Mouse (Mus musculus) hindbrain, embryonic 10.5 days (tissue): ENCODE measurements around the gene Cald1. TPM values are rescaled to one million over a fixed set of nuclear protein-coding genes. Genes with fewer than 3 reads are reported as not detected.
A peak's percentile ranks its signal among the peaks of the same experiment; 100 is the strongest.

Source experiments
- DNase-seq: peaks from one replicate; pipeline ENCODE4 v3.0.0-alpha.2; 2017; ENCODE audit warnings: low spot score
- H3K27ac ChIP-seq: fragments of 300-500 bp; sonication (generic); 2 replicates; pipeline ENCODE4 v1.5.1; 2016; ENCODE audit warnings: mild to moderate bottlenecking, moderate library complexity
- H3K27me3 ChIP-seq: fragments of 300-500 bp; sonication (generic); 2 replicates; pipeline ENCODE4 v1.6.1; 2016; ENCODE audit warnings: mild to moderate bottlenecking; ENCODE audit not compliant: poor library complexity, insufficient read depth, severe bottlenecking
- H3K36me3 ChIP-seq: fragments of 300-500 bp; sonication (generic); 2 replicates; pipeline ENCODE4 v1.6.1; 2016; ENCODE audit warnings: mild to moderate bottlenecking, moderate library complexity
- H3K4me1 ChIP-seq: fragments of 300-500 bp; sonication (generic); replicated peaks from 2 replicates; pipeline ENCODE4 v1.6.1; 2016; ENCODE audit warnings: mild to moderate bottlenecking
- H3K4me3 ChIP-seq: fragments of 300-500 bp; sonication (generic); 2 replicates; pipeline ENCODE4 v1.5.1; 2016; ENCODE audit warnings: mild to moderate bottlenecking, moderate library complexity
- H3K9me3 ChIP-seq: fragments of 300-500 bp; sonication (generic); 2 replicates; pipeline ENCODE4 v1.6.1; 2016; ENCODE audit warnings: mild to moderate bottlenecking, moderate library complexity
- WGBS: fragments of 180-500 bp; shearing (Covaris S2); methylation state at CpG from one replicate; pipeline ENCODE4 v1.1.7; 2016; 5-methylcytosine and 5-hydroxymethylcytosine counted together
- polyA plus RNA-seq: library from polyadenylated mRNA; unstranded; fragments of >200 nt; fragmentation: Nextera tagmentation; extraction: Ambion mirVana; gene quantifications from 2 replicates; pipeline ENCODE4 v1.2.1, GENCODE M21; 2016

The Cald1 gene
- polyA plus RNA-seq, 1 experiment from 2014 or later = 117 TPM

- Histone ChIP-seq H3K27ac (no peak overlapping the region), H3K27me3 (no peaks in the 10 kb centered on the region), H3K4me3 (no peak overlapping the region), H3K4me1 (peaks cover 33% of the 10 kb centered on the region), H3K36me3 (no peaks in the 10 kb centered on the region), H3K9me3 (no peaks in the 10 kb centered on the region)
- no peak for DNase-seq
- 80% methylated on average over 9 of the region's 9 CpGs for WGBS
Observed at GRCm38 (mm10) chr6:34731529-34731928, 133.2 kb downstream of the Cald1 start.

DNA sequence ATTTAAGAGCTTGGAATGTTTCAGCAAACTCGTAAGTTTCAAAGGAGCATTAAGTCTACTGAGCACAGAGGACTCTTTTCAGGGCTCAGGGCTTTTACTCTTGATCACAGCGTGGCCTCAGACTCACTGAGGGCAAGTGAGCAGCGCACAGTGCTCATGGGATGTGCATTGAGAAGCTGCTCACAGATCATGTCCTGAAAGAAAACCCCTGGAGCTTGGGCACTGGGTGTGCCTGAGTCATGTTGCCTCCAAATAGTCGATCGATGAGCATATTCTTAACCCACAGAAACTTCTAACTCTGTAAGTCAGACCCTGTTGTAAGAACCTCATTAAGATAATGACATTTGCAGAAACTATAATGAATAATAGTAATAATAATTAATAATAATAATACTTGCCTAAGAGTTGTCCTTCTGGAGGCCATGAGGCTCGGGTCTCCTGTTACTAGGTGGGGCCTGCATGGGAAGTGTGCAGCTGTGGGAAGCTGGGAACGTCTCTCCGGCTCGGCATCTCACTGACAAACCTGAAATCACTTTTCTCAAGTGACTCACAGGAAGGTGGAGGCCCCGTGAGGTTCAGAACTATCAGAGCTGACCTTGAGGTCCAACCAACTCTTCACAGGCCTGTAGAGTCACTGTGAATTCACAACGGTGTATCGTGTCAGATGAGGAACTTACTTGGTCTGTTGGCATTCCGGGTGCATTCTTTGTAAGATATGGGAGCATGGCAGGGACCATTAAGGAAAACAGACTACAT is 136.8 kb downstream of the Cald1 start:
- no peaks in the 10 kb centered on the region for H3K27me3 ChIP-seq
- no peak overlapping the region for H3K4me3 ChIP-seq
- no peak for DNase-seq
- WGBS = 85% methylated on average over 13 of the region's 13 CpGs
- no peaks in the 10 kb centered on the region for H3K9me3 ChIP-seq
- H3K27ac ChIP-seq = no peak overlapping the region
- peaks cover 17% of the 10 kb centered on the region; the same call in 1 of the 2 replicates for H3K4me1 ChIP-seq
- H3K36me3 ChIP-seq = no peaks in the 10 kb centered on the region

DNA sequence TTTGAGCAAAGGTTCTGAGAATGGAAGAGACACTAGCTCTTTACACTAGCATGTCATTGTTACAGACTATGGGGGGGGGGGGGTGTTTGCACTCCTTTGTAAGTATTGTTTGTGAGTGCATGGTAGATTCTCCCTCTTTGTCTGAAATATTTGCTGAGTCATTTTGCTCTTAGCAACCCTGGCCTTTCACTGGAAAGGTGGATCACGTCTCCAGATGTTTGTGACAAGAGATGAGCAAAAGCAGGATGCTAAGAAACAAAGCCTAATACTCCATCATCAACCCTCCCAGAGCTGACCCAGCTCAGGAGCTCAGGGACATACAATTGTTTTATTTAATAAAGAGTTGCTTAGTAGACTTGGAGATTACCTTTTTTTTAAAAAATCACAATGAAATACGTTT is 138.6 kb downstream of the Cald1 start:
- no peaks in the 10 kb centered on the region for H3K9me3 ChIP-seq
- no peak overlapping the region for H3K4me3 ChIP-seq
- 0 out of 2 replicates have a peak, but pooled peaks cover 3% of the 10 kb centered on the region for H3K4me1 ChIP-seq
- H3K27ac ChIP-seq = no peak overlapping the region
- 64% methylated on average over 2 of the region's 2 CpGs for WGBS
- no peak for DNase-seq
- H3K36me3 ChIP-seq = 0 out of 2 replicates have a peak, but pooled peaks cover 5% of the 10 kb centered on the region
- H3K27me3 ChIP-seq = no peaks in the 10 kb centered on the region

DNA sequence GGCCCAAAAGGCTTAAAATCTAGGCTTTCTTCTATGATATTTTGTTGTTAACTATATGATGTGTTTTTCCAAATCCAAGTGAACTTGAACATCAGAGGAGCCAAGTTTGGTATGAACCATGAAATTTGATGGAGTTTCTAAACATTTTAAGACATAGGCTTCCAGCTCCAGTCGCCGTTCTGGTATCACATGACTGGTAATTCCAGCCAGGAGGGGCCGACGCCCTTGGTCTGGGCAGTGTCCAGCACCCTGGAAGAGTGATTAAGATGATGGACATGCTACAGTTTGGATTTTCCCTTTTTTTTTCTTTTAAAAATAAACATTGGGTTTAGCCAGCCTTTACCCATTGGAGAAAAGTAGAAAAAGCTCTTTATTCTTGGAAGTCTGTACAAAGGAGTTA is 145.6 kb downstream of the Cald1 start:
- H3K27ac ChIP-seq = no peak overlapping the region
- DNase-seq = no peak
- no peaks in the 10 kb centered on the region for H3K9me3 ChIP-seq
- no peaks in the 10 kb centered on the region for H3K27me3 ChIP-seq
- no peak overlapping the region for H3K4me3 ChIP-seq
- no peaks in the 10 kb centered on the region for H3K4me1 ChIP-seq
- H3K36me3 ChIP-seq = peaks cover 54% of the 10 kb centered on the region
- 87% methylated on average over 4 of the region's 4 CpGs for WGBS

DNA sequence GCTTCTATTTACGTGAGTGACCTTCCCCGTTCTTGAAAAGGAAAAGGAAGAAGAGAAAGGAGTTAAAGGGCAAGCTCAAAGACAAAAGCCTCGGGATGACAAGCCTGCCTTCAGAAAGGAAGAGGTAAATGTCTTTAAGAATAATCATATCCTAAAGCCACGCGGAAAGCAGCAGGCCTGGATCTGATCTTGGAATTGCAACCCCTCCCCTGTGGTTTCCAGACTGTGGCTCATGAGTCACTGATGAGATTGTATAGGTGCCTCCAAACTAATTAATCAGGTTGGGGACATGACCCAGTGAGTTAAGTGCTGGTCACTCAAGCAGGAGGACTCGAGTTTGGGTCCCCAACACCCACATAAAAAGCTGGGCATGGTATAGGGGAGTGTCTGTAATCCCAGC is 149.5 kb downstream of the Cald1 start:
- no peaks in the 10 kb centered on the region for H3K27me3 ChIP-seq
- no peaks in the 10 kb centered on the region for H3K9me3 ChIP-seq
- H3K4me1 ChIP-seq = no peaks in the 10 kb centered on the region; the same call in 1 of the 2 replicates
- H3K4me3 ChIP-seq = no peak overlapping the region
- no peak overlapping the region for H3K27ac ChIP-seq
- no peak for DNase-seq
- 77% methylated on average over 6 of the region's 6 CpGs for WGBS
- peaks cover 51% of the 10 kb centered on the region for H3K36me3 ChIP-seq

DNA sequence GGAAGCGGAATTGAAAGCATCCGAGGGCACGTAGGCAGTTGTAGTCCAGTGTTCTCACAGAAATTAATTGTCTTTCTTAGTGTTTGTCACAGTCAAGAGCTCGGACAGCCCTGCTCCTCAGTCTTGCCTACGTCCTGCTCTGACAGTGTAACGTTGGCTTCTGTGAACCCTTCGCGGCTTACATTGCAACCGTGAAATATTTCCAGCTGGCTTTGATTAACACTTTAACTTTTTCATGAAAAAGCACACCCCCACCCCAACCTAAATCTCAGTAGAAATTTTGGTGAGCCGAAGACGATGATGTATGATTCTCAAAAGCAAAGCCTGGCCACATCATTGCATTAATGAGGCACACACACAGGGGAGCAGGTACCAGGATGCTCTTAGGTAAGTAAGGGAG is 150.3 kb downstream of the Cald1 start:
- H3K27ac ChIP-seq = no peak overlapping the region
- no peaks in the 10 kb centered on the region for H3K9me3 ChIP-seq
- no peak overlapping the region for H3K4me3 ChIP-seq
- peaks cover 47% of the 10 kb centered on the region for H3K36me3 ChIP-seq
- WGBS = 86% methylated on average over 11 of the region's 11 CpGs
- H3K27me3 ChIP-seq = no peaks in the 10 kb centered on the region
- no peak for DNase-seq
- no peaks in the 10 kb centered on the region; the same call in 1 of the 2 replicates for H3K4me1 ChIP-seq

DNA sequence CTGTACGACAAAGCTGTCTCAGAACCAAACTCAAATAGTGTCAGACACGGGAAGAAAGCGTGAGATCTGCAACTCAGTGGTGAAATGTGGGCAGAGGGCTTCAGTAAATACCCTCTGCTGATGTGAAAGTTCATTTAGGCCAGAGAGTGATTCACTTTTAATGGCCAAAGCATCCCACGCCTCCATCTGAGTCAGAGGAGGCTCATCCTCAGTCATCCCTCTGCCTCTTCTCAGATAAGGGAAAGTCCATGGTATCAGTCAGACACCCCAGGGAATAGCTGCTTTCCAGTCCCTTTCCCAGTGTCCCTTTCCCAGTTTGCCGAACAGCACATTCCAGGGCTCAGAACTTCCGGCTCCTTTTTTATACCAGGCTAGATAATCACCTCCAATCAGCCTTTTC is 151.2 kb downstream of the Cald1 start:
- H3K36me3 ChIP-seq = peaks cover 45% of the 10 kb centered on the region

DNA sequence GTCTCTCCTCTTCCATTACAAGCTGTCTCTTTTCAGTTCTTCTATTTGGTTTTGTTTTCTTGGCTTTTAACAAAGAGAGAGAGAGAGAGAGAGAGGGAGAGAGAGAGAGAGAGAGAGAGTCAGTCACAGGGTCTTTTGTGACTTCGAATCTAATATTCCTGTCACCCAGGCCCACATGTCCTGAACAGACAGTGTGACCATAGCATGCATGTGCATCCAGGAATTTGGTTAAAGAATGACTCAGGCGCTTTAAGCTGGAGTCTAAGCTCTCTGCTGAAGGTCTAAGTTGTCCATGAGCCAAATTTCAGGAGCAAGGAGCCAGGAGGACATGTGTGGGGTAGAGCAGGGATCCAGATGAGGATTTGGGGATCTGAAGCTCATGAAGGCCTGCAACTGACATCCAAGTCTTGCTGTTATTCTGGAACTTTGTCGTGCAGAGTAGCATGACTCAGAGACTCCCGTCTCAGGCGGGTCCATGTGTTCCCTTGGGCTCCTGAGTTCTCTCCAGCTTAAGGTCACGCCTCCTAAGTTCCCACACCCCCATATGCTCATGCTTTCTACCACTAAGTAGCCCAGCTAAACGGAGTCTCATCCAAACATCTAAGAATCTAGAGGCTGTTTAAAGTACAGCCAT is 152.3 kb downstream of the Cald1 start:
- no peak for DNase-seq
- Histone ChIP-seq H3K4me1 (no peaks in the 10 kb centered on the region; the same call in 1 of the 2 replicates), H3K36me3 (peaks cover 43% of the 10 kb centered on the region), H3K27ac (no peak overlapping the region), H3K4me3 (no peak overlapping the region), H3K27me3 (no peaks in the 10 kb centered on the region), H3K9me3 (no peaks in the 10 kb centered on the region)
- WGBS = 81% methylated on average over 7 of the region's 7 CpGs

More for the DNA sequence above, 151.2 kb downstream of the Cald1 start:
- H3K27me3 ChIP-seq = no peaks in the 10 kb centered on the region
- no peak for DNase-seq
- H3K27ac ChIP-seq = no peak overlapping the region
- no peaks in the 10 kb centered on the region for H3K9me3 ChIP-seq
- H3K4me3 ChIP-seq = no peak overlapping the region
- no peaks in the 10 kb centered on the region; the same call in 1 of the 2 replicates for H3K4me1 ChIP-seq
- WGBS = 80% methylated on average over 6 of the region's 6 CpGs

DNA sequence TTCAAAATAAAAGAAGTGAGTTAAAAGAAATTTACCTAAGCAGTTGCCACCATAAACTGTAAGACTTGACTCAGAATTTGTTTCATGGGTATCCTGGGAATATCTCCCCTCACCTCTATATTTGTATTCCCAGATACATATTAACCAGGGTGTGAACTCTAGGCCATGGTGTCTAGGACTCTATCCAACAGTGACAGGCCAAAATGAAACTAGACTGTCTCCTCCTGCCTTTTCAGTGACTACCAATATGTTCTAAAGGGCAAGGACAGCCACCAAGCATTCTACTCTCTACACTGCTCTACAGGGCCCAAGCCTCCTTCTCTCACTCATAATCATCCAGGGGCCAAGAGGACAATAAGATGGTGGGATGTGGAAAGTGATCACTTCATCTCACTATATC is 153.3 kb downstream of the Cald1 start:
- no peaks in the 10 kb centered on the region for H3K27me3 ChIP-seq
- H3K4me1 ChIP-seq = no peaks in the 10 kb centered on the region; the same call in 1 of the 2 replicates

GRCm38 (mm10) chr6:34754448-34754847 is 156.1 kb downstream of the Cald1 start:
- Histone ChIP-seq H3K4me3 (no peak overlapping the region), H3K27me3 (no peaks in the 10 kb centered on the region), H3K9me3 (no peaks in the 10 kb centered on the region), H3K4me1 (no peaks in the 10 kb centered on the region; the same call in 1 of the 2 replicates), H3K36me3 (peaks cover 45% of the 10 kb centered on the region), H3K27ac (no peak overlapping the region)
- 38% methylated on average over 5 of the region's 5 CpGs for WGBS
- peak; percentile 38 for DNase-seq

More for the DNA sequence above, 153.3 kb downstream of the Cald1 start:
- H3K36me3 ChIP-seq = peaks cover 42% of the 10 kb centered on the region
- no peak for DNase-seq
- no peak overlapping the region for H3K4me3 ChIP-seq
- no peak overlapping the region for H3K27ac ChIP-seq
- no peaks in the 10 kb centered on the region for H3K9me3 ChIP-seq

DNA sequence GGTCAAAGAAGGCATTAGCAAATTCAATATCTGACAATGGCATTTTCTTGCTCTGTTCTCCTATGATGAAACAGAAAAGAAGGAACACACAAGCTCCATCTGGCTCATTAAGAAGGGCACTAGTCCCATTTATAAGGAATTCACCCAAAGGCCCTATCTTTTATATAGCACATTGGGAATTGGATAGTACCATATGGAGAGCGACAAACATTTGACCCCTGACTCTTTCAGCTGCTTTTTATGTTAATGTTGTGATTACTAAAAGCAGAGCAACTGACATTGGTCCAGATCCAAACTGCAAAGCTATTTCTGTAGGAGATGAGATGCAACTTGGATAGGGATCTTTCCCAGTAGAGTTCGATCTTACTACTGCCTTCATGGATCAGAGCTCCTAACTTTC is 160.0 kb downstream of the Cald1 start:
- no peaks in the 10 kb centered on the region for H3K4me1 ChIP-seq
- DNase-seq = no peak
- no peak overlapping the region for H3K4me3 ChIP-seq
- no peaks in the 10 kb centered on the region for H3K9me3 ChIP-seq
- H3K27me3 ChIP-seq = no peaks in the 10 kb centered on the region
- H3K27ac ChIP-seq = no peak overlapping the region
- 91% methylated on average over 2 of the region's 2 CpGs for WGBS
- H3K36me3 ChIP-seq = peaks cover 67% of the 10 kb centered on the region

- no peak for DNase-seq
- Histone ChIP-seq H3K4me1 (no peaks in the 10 kb centered on the region), H3K27ac (no peak overlapping the region), H3K27me3 (no peaks in the 10 kb centered on the region), H3K4me3 (no peak overlapping the region), H3K9me3 (no peaks in the 10 kb centered on the region), H3K36me3 (peaks cover 83% of the 10 kb centered on the region)
- WGBS = 47% methylated on average over 4 of the region's 4 CpGs
Observed at GRCm38 (mm10) chr6:34760023-34760422, 161.7 kb downstream of the Cald1 start.

GRCm38 (mm10) chr6:34765721-34766120 is 167.4 kb downstream of the Cald1 start:
- H3K36me3 ChIP-seq = peaks cover 77% of the 10 kb centered on the region
- no peak for DNase-seq
- H3K9me3 ChIP-seq = no peaks in the 10 kb centered on the region
- no peak overlapping the region for H3K4me3 ChIP-seq
- no peak overlapping the region for H3K27ac ChIP-seq
- H3K27me3 ChIP-seq = no peaks in the 10 kb centered on the region
- 91% methylated on average over 5 of the region's 5 CpGs for WGBS
- H3K4me1 ChIP-seq = no peaks in the 10 kb centered on the region
